Mouse (Mus musculus): Measurements from ENCODE around the gene Gpc6.

Gene Gpc6

DNA sequence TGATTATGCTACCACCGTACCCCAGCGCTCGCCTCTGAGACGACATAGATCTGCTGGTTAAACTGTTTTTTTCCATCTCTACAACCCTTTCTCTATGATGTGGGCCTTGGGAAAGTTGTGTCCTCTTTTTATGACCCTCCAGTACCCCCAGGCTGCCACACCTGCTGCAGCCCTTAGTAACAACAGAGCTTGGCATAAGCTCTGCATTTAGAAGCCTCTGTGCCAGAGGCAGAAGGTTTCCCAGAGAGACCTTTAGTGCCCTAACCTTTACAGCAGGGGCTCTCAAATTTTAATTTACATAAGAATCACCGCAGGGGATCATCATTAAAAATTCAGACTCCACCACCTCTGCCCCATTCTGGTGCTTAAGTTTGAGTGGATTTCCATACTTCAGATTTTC, 875.3 kb downstream of the Gpc6 start:
- no peak for DNase-seq (ENCODE audit: low spot score in 2 of 2)

DNA sequence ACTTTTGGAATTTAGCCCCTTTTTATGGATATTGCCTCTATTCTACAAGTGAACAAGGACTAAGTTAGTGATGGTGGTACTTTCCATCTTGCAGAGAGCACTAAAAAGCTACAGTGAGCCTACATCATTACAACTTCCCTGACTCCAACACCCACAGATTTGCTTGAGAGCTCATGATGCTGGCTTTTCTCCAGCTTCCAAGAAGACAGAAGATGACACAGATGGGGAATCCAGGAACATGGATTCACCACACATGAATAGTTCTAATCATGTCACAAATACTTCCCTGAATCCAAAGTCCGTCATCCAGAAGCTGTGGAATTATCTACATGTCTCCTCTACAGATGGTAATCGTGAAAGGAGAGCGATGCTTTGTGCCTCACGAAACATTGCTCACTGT, 882.7 kb downstream of the Gpc6 start:
- no peak for DNase-seq (ENCODE audit: low spot score in 2 of 2)

- DNase-seq (ENCODE audit: low spot score in 2 of 2): no peak
Observed at GRCm38 (mm10) chr14:117808326-117808725, 883.2 kb downstream of the Gpc6 start.

DNA sequence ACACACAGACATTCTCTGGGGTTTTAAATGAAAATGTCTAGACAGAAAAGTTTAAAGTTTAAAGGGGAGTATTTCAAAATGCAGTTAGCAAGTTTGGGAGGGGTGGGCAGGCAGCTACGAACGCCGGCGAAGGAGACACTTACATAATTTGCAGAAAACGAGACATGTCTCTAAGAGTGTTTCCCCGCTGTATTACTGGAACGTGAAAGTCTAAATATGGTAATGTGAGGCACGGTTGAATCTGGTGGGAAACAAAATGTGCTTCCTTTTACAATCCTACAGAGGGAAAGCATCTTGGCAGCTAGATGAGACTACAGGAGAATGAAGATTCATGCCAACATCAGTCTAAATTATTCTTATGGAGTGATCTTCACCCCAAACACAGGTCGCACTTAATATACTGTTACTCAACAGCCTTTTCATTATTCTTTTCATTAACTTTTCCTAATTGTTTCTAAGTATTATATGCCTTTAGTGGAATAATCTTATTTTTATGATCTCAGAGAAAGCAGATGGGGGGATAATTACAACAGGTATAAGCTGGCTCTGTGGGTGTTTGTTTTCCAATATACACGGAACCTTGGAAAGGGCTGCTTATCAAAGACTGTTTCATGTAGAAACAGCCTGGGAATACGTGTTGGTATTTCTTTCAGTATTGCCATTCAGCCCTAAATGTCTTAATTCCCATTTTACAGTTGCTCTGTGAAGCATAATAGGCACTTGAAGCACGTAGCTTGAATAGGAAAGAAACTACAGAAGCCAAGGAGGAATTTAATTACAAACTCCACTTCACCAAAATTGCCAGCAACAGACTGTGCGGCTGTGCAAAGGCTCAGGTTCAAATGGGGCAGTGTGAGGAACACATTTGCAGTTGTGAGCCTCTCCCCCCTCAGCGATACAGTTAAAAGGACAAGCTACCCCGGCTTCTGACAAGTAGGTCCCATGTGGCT, 885.5 kb downstream of the Gpc6 start:
- DNase-seq (ENCODE audit: low spot score in 2 of 2): no peak

- no peak for DNase-seq (ENCODE audit: low spot score in 2 of 2)
Observed at GRCm38 (mm10) chr14:117813473-117813872, 888.4 kb downstream of the Gpc6 start.

DNA sequence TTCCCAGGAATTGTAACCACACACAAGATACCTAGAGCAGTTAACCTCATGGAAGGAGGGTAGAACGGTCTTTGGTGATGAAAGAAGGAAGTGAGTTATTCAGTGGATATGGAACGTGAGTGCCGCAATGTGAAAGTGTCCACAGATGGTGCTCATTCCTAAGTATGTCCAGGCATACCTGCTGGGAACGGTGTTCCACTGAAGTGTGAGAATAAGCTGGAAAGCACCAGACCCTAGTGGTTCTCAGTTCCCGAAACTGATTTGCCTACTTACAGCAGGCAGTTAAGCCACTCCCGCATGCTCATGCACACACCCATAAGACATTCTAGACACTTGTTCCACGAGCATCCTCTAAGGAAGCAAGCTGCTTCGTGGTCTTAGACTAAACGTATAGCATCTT, 890.9 kb downstream of the Gpc6 start:
- DNase-seq (ENCODE audit: low spot score in 2 of 2): no peak

DNA sequence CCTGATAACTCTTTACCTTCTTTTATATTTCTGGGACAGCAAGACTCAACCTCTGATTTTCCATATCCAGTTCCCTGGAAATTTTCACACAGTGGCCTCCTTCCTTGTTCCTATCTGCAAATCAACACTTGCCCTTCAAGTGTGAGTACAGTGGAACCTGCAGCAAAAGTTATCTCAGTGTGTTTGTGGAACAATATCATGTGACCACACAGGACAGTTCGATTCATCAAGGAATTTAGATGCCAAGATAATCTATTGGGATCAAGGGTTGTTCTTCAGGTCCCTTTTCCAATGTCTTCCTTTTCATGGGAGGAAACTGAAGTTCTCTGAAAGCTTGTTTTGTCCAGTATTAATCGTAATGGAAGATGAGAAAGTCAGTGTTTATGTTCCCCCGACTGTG, 891.6 kb downstream of the Gpc6 start:
- DNase-seq (ENCODE audit: low spot score in 2 of 2): no peak

GRCm38 (mm10) chr14:117817196-117817595, 892.1 kb downstream of the Gpc6 start:
- no peak for DNase-seq (ENCODE audit: low spot score in 2 of 2)

DNA sequence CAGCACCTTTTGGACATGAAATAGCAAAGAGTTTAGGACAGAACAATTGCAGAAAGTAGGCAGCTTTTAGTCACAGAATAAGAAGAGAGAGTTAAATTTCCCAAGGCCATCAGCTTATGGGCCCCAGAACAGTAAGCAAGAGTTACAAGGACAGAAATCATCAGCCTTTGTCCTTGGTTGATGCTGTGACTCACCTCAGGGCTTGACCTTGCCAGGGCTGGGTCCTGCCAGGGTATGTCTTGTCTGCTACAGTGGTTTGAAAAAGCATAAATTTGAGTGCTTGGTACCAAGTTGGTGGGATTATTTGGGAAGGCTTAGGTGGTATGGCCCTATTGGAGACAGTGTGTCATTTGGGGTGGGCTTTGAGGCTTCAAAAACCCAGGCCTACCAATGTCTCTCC, 899.4 kb downstream of the Gpc6 start:
- no peak for DNase-seq (ENCODE audit: low spot score in 2 of 2)

- no peak for DNase-seq (ENCODE audit: low spot score in 2 of 2)
Observed at GRCm38 (mm10) chr14:117826294-117827046, 901.4 kb downstream of the Gpc6 start.

DNA sequence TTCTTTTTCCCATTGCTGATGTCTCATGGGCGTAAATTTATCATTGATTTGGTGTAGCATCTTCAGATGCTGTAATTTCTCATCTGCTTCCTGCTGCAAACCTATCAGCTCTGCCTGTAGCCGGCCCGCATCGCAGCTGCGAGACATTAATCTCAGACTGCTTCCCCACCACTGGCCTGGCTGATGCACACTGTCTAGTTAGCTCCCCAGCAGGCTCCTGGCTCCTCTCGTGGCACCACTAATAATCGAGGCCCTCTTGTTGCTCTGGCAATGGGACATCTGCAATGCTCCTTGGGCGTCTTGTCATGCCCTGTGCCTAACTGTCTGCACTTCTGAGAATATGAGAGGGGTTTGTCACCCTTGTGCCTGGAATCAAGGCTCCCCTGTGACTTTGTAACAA, 906.2 kb downstream of the Gpc6 start:
- DNase-seq (ENCODE audit: low spot score in 2 of 2): no peak

DNA sequence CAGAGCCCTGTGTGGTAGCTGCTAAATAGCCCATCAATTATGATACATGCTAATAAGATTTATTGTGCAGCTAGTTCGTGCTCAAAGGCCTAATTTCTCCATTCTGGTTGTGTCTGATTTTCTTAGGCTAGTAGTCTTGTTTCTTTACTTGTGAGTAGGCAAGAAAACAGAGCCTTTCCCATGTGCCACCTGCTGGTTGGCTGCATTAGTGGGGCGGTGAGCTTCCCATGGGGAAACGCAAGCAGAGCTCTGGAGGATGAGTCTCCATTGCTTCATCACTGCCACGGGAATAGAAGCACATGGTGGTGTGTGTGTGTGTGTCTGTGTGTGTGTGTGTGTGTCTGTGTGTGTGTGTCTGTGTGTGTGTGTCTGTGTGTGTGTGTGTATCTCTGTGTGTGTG, 906.6 kb downstream of the Gpc6 start:
- no peak for DNase-seq (ENCODE audit: low spot score in 2 of 2)

- no peak for DNase-seq (ENCODE audit: low spot score in 2 of 2)
Observed at GRCm38 (mm10) chr14:117835506-117835905, 910.4 kb downstream of the Gpc6 start.

DNA sequence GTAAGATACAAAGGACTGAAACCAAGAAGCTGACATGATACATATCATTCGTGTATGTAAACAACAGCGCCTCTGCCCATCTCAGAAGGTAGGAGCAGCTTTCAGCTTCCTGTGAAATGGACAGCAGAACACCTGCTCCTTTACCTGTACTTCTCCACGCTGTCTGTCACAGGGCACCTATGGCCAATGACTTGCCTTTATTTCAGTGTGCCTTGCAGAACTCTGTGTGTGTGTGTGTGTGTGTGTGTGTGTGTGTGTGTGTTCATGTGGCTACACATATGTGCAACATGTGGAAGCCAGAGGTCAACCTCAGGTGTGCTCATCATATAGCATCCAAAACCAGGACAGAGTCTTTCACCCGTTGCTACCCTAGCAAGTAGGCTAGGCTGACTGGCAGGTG, 911.9 kb downstream of the Gpc6 start:
- DNase-seq (ENCODE audit: low spot score in 2 of 2): no peak

GRCm38 (mm10) chr14:117837715-117838114, 912.6 kb downstream of the Gpc6 start:
- DNase-seq (ENCODE audit: low spot score in 2 of 2): no peak

GRCm38 (mm10) chr14:117841211-117841610, 916.1 kb downstream of the Gpc6 start:
- no peak for DNase-seq (ENCODE audit: low spot score in 2 of 2)

DNA sequence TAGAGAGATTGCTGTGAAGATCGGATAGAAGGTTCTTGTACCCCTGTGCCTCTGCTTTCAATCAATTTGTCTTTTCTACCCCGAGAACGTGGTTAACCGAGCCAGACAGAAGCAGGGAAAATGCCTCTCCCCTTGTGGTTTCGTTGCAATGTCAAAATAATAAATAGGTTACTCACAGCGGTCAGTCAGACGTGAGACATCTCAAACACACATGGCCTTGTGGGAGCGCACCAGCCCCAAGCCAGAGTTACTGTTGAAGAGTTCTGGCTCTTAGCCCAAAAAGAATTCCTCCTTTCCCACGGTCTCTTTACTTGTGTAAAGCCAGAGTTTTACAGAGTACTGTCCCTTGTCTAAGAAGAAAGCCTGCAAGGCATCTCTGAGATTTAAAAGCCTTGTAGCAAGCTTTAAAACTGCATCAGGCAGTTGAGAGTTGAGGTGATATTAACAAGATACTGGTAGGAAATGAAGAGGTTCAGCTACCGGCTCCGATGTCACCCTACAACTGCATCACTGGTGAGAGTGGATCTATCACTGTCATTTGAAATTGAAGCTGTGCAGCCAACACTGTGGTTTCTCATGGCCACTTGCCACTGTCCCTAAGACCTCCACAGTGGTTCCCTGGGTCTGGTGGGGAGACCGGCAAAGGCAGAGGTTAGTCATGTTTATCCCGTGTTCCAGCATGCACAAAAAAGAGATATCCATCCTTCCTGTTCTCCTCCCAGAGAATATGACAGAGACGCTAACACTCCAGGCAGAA, 916.9 kb downstream of the Gpc6 start:
- DNase-seq (ENCODE audit: low spot score in 2 of 2): no peak

- DNase-seq (ENCODE audit: low spot score in 2 of 2): no peak
Observed at GRCm38 (mm10) chr14:117849591-117850505, 924.7 kb downstream of the Gpc6 start.

DNA sequence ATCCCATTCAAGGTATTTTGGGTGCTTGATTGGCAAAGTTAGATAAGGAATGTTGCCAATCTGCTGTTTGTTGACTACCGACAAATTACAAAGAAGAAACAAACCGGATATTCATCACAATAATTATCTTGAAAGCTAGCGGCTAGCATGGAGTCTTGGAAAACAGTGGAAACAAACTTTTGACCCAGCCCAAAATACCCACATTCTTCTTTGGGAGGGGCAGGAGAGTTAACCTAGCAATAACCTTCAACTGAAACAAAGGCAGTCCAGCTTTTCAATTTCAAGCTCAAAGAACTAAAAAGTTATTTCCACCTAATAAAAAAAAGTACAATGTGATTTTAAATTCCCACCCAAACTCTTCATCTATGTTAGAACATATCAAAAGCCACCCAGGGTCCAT, 927.2 kb downstream of the Gpc6 start:
- DNase-seq (ENCODE audit: low spot score in 2 of 2): no peak

DNA sequence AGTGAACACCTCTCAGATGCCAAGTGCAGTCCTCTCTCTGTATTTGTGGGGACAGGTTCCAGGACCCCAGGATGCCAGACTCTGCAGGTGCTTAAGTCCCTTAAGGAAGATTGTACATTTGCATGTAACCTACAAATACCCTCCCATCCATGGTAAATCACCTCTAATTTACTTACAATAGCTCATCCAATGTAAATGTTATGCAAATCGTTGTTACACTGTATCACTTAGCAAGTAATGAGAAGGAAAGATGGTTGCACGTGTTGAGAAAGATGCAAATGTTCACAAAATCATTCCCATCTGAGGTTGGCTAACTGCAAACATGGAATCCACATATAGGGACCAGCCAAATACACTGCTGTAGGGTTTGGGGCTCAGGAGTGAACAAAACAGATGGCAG, 927.7 kb downstream of the Gpc6 start:
- no peak for DNase-seq (ENCODE audit: low spot score in 2 of 2)

DNA sequence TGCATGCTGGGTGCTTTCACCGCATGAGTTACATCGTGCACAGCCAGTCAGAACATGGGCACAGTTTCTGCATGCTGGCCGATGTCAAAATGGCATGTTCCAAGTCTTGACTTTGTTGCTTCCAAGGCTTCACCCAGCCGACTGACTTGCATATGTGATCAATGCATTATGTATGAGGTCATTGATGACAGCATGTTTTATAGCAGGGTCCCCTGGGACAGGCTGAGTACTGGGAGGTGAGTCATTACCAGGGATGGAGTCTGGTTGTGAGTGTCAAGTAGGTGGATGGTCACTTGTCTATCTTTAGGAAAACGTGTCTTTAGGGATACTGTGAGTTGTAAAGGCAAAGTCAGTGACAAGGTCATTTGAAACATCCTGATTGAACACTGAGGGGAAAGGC, 929.4 kb downstream of the Gpc6 start:
- DNase-seq (ENCODE audit: low spot score in 2 of 2): no peak

Measured in thymus, postnatal 10 days (tissue).